Mouse (Mus musculus) heart, embryonic 15.5 days (tissue): ENCODE data around the gene Ddc. TPM values are rescaled to one million over a fixed set of nuclear protein-coding genes. Genes with fewer than 3 reads are reported as not detected.

ENCODE experiments used
- ATAC-seq: fragments of 200-750 bp; cut with Nextera tagmentation; replicated peaks from 2 replicates; pipeline ENCODE4 v1.8.0; 2017; ENCODE audit warnings: low read depth, moderate TSS enrichment; ENCODE audit not compliant: insufficient number of reproducible peaks, insufficient read depth, low FRiP score
- H3K27ac ChIP-seq: fragments of 300-500 bp; sonication (generic); 2 replicates; pipeline ENCODE4 v1.5.1; 2015; ENCODE audit warnings: mild to moderate bottlenecking, inconsistent platforms
- H3K27me3 ChIP-seq: fragments of 300-500 bp; sonication (generic); 2 replicates; pipeline ENCODE4 v1.6.1; 2015; ENCODE audit warnings: inconsistent platforms
- H3K36me3 ChIP-seq: fragments of 300-500 bp; sonication (generic); 2 replicates; pipeline ENCODE4 v1.6.1; 2015; ENCODE audit warnings: mild to moderate bottlenecking, inconsistent platforms
- H3K4me1 ChIP-seq: fragments of 300-500 bp; sonication (generic); replicated peaks from 2 replicates; pipeline ENCODE4 v1.6.1; 2015; ENCODE audit warnings: inconsistent platforms
- H3K4me2 ChIP-seq: fragments of 300-500 bp; sonication (generic); 2 replicates; pipeline ENCODE4 v1.6.1; 2015; ENCODE audit warnings: inconsistent platforms, mild to moderate bottlenecking, moderate library complexity
- H3K4me3 ChIP-seq: fragments of 300-500 bp; sonication (generic); 2 replicates; pipeline ENCODE4 v1.5.1; 2015; ENCODE audit warnings: mild to moderate bottlenecking, inconsistent platforms
- H3K9ac ChIP-seq: fragments of 300-500 bp; sonication (generic); 2 replicates; pipeline ENCODE4 v1.6.1; 2015; ENCODE audit warnings: mild to moderate bottlenecking, inconsistent platforms
- H3K9me3 ChIP-seq: fragments of 300-500 bp; sonication (generic); replicated peaks from 2 replicates; pipeline ENCODE4 v1.6.1; 2016; ENCODE audit warnings: inconsistent platforms
- WGBS: fragments of 180-500 bp; shearing (Covaris S2); methylation state at CpG from one replicate; pipeline ENCODE4 v1.1.7; 2015; ENCODE audit warnings: mixed read lengths; 5-methylcytosine and 5-hydroxymethylcytosine counted together
- polyA plus RNA-seq: library from polyadenylated mRNA; unstranded; fragments of >200 nt; fragmentation: Nextera tagmentation; extraction: Ambion mirVana; gene quantifications from 2 replicates; pipeline ENCODE4 v1.2.1, GENCODE M21; 2015

Gene Ddc
- polyA plus RNA-seq, 1 experiment from 2014 or later, result 115 TPM

DNA sequence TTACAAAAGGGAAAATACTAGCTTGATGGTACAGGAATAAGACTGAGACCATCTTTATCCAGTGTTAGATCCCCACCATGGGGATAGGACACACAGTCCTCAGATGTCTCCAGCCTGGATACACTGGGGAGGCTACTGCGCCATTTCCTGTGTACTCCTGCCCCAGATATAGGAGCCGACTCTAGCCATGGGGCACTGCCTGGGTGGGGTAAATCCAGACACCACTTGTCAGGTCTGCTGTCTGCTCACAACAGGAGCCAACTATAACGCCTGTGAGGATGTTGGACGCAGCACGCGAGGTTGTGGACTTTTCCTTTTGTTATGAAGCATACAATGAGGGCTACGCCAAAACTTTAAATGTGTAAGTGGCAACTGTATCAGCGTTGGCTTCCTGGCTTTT, 36.9 kb upstream of the Ddc start:
- 71% methylated on average over 8 of the region's 8 CpGs for WGBS
- Histone ChIP-seq H3K27ac (peak overlapping the region; percentile 62), H3K9me3 (no peaks in the 10 kb centered on the region), H3K4me1 (peaks cover 31% of the 10 kb centered on the region), H3K9ac (no peak overlapping the region), H3K4me3 (no peak overlapping the region), H3K36me3 (peaks cover 77% of the 10 kb centered on the region), H3K27me3 (no peaks in the 10 kb centered on the region), H3K4me2 (no peak overlapping the region)
- no peak for ATAC-seq

DNA sequence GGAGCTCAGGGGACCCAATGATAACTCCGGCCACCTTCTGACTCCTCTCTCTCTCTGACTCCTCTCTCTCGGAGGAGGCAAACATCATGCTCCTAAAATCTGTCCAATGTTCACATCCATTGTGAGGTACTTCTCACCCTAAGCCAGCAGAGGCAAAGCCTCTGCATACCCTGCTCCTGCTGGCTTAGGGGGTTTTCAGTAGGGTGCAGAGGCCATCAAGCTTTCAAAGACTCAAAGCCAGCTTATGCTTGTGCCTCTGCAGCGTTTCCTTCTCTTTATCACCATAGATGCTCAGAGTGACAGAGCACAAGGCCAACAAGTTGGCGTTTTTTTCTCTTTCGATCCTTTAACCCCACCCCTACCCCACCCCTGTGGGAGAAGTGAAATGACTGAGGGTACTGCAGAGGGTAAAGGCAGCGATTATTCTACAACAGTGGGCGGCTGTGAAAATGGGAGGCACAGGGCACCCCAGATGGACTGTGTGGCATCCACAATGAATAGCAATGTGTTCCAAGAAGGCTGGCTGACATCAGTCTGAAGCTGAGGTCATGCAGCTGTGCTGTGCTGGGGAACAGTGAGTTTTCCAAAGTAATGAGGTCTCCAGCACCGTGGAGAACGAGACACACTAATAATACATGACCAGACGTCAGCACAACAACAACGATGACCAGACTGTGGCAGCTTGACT, 34.3 kb upstream of the Ddc start:
- peaks cover 64% of the 10 kb centered on the region for H3K36me3 ChIP-seq
- no peaks in the 10 kb centered on the region for H3K9me3 ChIP-seq
- H3K4me3 ChIP-seq, result no peak overlapping the region
- peaks cover 15% of the 10 kb centered on the region for H3K4me1 ChIP-seq
- 54% methylated on average over 11 of the region's 11 CpGs for WGBS
- H3K4me2 ChIP-seq, result no peak overlapping the region
- ATAC-seq, result no peak; the same call in 1 of the 2 replicates
- H3K9ac ChIP-seq, result no peak overlapping the region
- peak overlapping the region; percentile 62 for H3K27ac ChIP-seq
- H3K27me3 ChIP-seq, result no peaks in the 10 kb centered on the region

DNA sequence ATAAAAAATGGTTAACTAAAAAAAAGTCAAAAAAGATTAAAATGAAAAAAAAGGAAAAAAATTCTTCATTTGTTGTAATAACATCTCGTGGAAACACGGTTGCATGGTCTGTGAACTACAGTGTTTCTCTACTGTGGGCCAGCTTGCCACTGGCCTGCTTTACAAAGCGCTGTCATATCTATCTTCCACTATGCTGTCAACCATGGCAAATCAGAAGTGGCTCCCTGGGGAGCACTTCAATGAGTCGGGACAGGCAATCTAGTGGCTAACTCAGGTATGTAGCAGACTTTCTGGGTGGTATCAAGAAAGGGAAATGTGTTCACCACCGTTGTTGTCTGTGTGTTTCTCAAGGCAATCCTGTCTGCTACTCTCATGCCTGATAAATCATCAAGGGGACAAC, 33.7 kb upstream of the Ddc start:
- H3K4me3 ChIP-seq, result no peak overlapping the region
- H3K4me1 ChIP-seq, result peaks cover 15% of the 10 kb centered on the region
- H3K27ac ChIP-seq, result peak overlapping the region; percentile 62
- no peak overlapping the region for H3K9ac ChIP-seq
- 58% methylated on average over 5 of the region's 5 CpGs for WGBS
- H3K36me3 ChIP-seq, result peaks cover 59% of the 10 kb centered on the region
- ATAC-seq, result no peak
- no peak overlapping the region for H3K4me2 ChIP-seq
- H3K9me3 ChIP-seq, result no peaks in the 10 kb centered on the region
- H3K27me3 ChIP-seq, result no peaks in the 10 kb centered on the region

DNA sequence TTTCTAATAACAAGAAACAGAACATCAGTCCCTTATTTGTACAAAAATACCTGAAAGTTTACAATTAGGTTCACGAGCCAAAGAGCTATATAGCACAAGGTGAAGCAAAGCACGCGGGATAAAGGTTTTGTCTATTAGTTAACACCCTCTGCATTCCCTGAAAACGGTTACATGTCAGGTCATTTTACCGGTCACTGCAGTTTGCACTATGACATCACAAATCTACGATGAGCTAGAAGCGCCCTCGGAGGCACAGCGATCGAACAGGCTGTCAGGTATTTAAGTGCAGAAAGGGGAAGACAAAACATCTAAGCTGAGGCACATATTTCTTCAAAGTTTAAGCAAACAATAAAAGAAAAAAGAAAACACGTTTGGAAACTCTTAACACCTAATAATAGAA, 32.6 kb upstream of the Ddc start:
- WGBS, result 85% methylated on average over 11 of the region's 11 CpGs
- Histone ChIP-seq H3K4me1 (peaks cover 12% of the 10 kb centered on the region), H3K9ac (no peak overlapping the region), H3K9me3 (no peaks in the 10 kb centered on the region), H3K4me3 (no peak overlapping the region), H3K36me3 (peaks cover 48% of the 10 kb centered on the region), H3K4me2 (no peak overlapping the region), H3K27ac (no peak overlapping the region), H3K27me3 (no peaks in the 10 kb centered on the region)
- no peak for ATAC-seq

DNA sequence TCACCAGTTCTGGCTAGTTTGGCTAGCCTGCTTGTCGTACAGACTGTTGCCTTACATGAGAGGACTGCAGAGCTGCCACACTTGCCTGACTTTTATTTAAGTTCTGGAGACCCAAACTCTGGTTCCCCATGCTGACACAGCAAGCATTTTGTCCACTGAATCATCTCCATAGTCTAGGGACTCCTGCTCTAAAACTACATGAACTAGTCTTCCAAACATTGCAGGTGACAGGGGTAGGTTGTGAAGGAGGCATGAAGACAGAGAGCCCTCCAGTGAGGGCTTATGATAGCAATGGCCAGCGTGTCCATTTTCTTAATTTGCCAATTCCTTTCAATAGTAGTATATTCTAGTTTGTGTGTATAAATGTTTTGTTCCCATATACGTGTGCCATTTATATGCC, 31.1 kb upstream of the Ddc start:
- WGBS, result 81% methylated on average over 3 of the region's 3 CpGs
- no peak overlapping the region for H3K4me3 ChIP-seq
- H3K4me2 ChIP-seq, result no peak overlapping the region
- H3K27ac ChIP-seq, result peak overlapping the region; percentile 47
- no peak overlapping the region for H3K9ac ChIP-seq
- no peaks in the 10 kb centered on the region for H3K27me3 ChIP-seq
- H3K36me3 ChIP-seq, result peaks cover 34% of the 10 kb centered on the region
- no peaks in the 10 kb centered on the region for H3K9me3 ChIP-seq
- ATAC-seq, result no peak
- H3K4me1 ChIP-seq, result peaks cover 12% of the 10 kb centered on the region

DNA sequence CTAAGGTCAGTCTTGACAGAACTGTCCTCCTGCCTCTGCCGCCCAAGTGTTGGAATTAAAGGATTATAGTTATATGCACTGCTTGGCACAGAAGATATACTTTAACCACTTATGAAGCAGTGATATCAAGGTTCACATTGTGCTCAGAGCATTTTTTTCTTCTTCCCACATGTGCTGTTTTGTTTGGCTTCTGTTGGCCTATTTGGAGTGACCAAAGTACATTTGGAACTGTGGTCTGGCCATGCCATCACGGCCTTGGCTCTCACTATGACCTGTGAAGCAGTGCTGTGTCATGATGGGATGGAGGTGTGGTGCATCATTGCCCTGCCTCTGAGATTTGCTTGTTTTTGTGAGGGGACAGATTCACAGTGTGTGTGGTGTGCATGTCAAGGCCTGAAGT, 30.6 kb upstream of the Ddc start:
- H3K9me3 ChIP-seq, result no peaks in the 10 kb centered on the region
- H3K27ac ChIP-seq, result peak overlapping the region; percentile 47
- no peak for ATAC-seq
- peaks cover 29% of the 10 kb centered on the region for H3K36me3 ChIP-seq
- H3K27me3 ChIP-seq, result no peaks in the 10 kb centered on the region
- H3K4me3 ChIP-seq, result no peak overlapping the region
- H3K9ac ChIP-seq, result no peak overlapping the region
- WGBS, result 80% methylated on average over 2 of the region's 2 CpGs
- H3K4me1 ChIP-seq, result peaks cover 12% of the 10 kb centered on the region
- no peak overlapping the region for H3K4me2 ChIP-seq

DNA sequence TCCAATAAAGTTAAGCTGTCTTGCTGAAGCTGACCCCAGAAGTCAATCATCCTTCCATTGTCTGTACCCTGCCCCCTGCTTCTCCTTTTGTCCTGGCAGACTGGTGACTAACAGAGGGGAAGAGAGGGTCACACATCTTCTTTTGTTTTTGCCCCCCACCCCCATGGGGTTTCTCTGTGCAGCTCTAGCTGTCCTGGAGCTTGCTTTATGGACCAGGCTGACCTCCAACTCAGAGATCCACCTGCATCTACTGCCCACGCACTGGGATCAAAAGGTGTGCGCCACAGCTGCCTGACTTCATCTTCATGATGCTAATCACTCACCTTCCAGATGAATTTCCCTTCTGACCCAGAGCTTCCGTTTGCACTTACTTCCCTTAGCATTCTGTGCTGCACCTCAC, 26.0 kb upstream of the Ddc start:
- Histone ChIP-seq H3K36me3 (no peaks in the 10 kb centered on the region), H3K4me2 (no peak overlapping the region), H3K4me3 (no peak overlapping the region), H3K27me3 (no peaks in the 10 kb centered on the region), H3K9me3 (no peaks in the 10 kb centered on the region), H3K9ac (no peak overlapping the region), H3K4me1 (no peaks in the 10 kb centered on the region), H3K27ac (no peak overlapping the region)
- ATAC-seq, result no peak
- WGBS, result 71% methylated on average over 3 of the region's 3 CpGs

DNA sequence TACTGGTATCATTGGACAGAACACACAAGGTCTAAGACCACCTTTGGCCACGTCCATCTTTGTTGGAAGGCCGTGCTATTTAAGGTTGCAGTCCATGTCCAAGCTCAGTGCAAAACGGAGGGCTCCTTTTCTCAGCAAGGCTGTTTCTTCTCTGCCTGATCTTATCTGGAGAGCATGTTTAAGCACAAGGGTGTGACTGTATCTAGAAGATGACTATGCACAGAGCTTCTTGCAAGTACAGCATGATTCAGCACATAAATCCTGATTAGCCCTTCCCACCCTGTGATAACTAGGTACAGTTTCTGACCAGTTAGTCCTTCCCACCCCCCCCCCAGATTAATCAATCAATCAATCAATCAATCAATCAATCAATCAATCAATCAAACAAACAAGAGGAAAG, 25.4 kb upstream of the Ddc start:
- H3K27ac ChIP-seq, result no peak overlapping the region
- H3K4me3 ChIP-seq, result no peak overlapping the region
- no peaks in the 10 kb centered on the region for H3K9me3 ChIP-seq
- no peak overlapping the region for H3K9ac ChIP-seq
- ATAC-seq, result no peak
- no peaks in the 10 kb centered on the region for H3K36me3 ChIP-seq
- no peaks in the 10 kb centered on the region for H3K27me3 ChIP-seq
- no peak overlapping the region for H3K4me2 ChIP-seq
- no peaks in the 10 kb centered on the region for H3K4me1 ChIP-seq
- 66% methylated on average over 3 of the region's 3 CpGs for WGBS

DNA sequence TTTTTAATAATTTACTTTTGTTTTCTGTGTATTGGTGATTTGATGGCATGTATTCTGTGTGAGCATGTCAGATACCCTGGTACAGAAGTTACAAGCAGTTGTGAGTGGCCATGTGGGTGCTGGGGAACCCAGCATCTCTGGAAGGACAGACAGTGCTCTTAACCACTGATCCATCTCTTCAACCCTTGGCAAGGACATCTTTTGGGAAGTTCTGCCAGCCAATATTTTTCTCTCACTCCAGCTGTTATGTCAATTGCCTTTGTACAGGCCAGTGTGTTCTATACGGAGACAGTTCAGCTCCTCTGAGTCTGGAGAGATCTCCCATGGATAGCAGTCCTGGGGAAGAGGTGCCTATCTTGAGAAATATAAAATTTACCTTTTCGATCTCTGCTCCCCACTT, 24.2 kb upstream of the Ddc start:
- Histone ChIP-seq H3K4me2 (no peak overlapping the region), H3K9ac (no peak overlapping the region), H3K27me3 (no peaks in the 10 kb centered on the region), H3K27ac (no peak overlapping the region), H3K36me3 (no peaks in the 10 kb centered on the region), H3K9me3 (no peaks in the 10 kb centered on the region), H3K4me3 (no peak overlapping the region), H3K4me1 (no peaks in the 10 kb centered on the region)
- ATAC-seq, result no peak
- WGBS, result 96% methylated on average over 2 of the region's 2 CpGs

DNA sequence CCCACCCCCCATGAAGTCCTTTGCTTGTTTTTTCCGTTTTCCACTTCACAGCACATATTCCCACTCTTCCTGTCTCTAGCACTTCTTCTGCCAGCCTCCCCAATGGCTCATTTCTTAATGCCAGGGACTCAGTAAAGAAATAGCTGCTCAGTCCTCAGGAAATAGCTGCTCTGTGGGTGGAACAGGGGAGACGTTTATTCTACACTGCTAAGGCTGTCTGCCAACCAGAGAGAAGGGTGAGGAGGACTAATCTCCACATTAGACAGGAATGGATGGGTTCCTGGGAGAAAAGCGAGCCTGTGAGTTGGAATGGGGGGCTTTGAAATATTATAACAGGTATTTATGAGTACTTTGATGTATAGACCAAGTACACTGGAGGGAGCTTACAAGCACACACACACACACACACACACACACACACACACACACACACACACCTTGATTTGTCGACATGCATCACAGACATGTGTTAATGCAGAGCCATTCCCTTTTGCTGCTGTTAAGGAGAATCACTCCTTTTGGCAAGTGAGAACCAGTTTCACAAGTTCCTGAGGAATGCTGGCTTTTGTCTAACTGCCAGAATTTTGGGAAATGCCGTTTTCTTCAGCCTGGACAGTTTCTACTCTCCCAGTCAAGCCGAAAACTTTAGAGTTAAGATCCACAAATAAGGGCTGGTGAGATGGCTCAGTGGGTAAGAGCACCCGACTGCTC, 9.9 kb upstream of the Ddc start:
- 55% methylated on average over 7 of the region's 7 CpGs for WGBS
- H3K4me3 ChIP-seq, result no peak overlapping the region
- H3K27me3 ChIP-seq, result no peaks in the 10 kb centered on the region
- no peak overlapping the region for H3K9ac ChIP-seq
- H3K4me2 ChIP-seq, result no peak overlapping the region
- ATAC-seq, result no peak
- H3K4me1 ChIP-seq, result no peaks in the 10 kb centered on the region
- H3K9me3 ChIP-seq, result no peaks in the 10 kb centered on the region
- no peaks in the 10 kb centered on the region for H3K36me3 ChIP-seq
- H3K27ac ChIP-seq, result peak overlapping the region; percentile 50

DNA sequence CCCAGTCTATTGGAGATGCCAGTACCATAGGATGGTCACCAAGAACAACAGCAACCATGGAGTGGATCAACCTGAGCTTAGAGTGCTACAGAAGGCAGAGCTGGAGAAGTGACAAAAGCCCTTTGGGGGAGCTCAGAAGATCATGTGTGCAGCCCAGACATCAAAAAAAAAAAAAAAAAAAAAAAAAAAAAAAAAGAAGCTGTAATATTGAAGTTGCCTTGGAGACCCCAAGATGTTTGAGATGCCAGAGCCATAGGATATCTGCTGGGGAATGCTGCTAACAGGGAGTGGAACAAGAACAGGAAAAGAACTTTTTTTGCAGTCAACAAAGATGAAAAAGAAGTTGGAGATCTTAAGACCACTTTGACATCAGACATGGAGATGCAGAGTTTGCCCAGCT, 7.6 kb upstream of the Ddc start:
- Histone ChIP-seq H3K27me3 (no peaks in the 10 kb centered on the region), H3K4me1 (peaks cover 9% of the 10 kb centered on the region; the same call in 1 of the 2 replicates), H3K4me2 (no peak overlapping the region), H3K36me3 (no peaks in the 10 kb centered on the region), H3K4me3 (no peak overlapping the region), H3K9ac (no peak overlapping the region), H3K27ac (no peak overlapping the region), H3K9me3 (no peaks in the 10 kb centered on the region)
- ATAC-seq, result no peak

DNA sequence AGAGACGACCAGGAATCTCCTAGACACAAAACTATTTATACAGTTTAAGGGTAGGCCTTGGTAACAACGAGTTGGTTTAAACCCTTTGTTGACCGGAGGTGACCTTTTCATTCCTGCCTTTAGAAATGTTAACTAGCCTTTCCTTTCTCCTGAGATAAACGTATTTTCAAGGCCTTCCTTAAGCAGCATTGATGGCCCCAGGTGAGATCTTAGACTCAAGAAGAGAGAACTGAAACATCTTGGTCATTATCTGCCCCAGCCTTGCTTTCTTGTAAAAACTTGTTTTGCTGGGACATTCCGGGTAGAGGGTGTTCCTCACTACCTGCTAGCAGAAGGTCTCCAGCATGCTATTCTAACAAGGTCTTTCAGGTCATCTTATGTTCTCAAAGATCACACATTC, 7.1 kb upstream of the Ddc start:
- Histone ChIP-seq H3K36me3 (no peaks in the 10 kb centered on the region), H3K4me3 (no peak overlapping the region), H3K27me3 (no peaks in the 10 kb centered on the region), H3K4me1 (peaks cover 9% of the 10 kb centered on the region; the same call in 1 of the 2 replicates), H3K9me3 (no peaks in the 10 kb centered on the region), H3K27ac (no peak overlapping the region), H3K4me2 (no peak overlapping the region), H3K9ac (no peak overlapping the region)
- no peak for ATAC-seq
- WGBS, result 80% methylated on average over 5 of the region's 5 CpGs
